Mouse (Mus musculus) adrenal gland, postnatal 0 days (tissue): ENCODE data around the gene Smpdl3a. TPM values are rescaled to one million over a fixed set of nuclear protein-coding genes. Genes with fewer than 3 reads are reported as not detected.

Experiments
- polyA plus RNA-seq: library from polyadenylated mRNA; unstranded; fragments of >200 nt; fragmentation: Nextera tagmentation; extraction: Ambion mirVana; gene quantifications from 2 replicates; pipeline ENCODE4 v1.2.1, GENCODE M21; 2015

The Smpdl3a gene
- 54.9 and 62.3 TPM in 2 replicates for polyA plus RNA-seq

GRCm38 (mm10) chr10:57794018-57794417, at the start of gene Smpdl3a:
Gene Smpdl3a, plus strand, starts transcription at chr10:57794335.

GRCm38 (mm10) chr10:57784876-57785150, 9.3 kb upstream of the Smpdl3a start, which contains the start of gene Fabp7:
Gene Fabp7, plus strand, starts transcription at chr10:57784881.

Other genes starting within 250 kb of the Smpdl3a start
- gene Pkib, start 162.4 kb upstream of the Smpdl3a start, polyA plus RNA-seq: 2.5 and 2.8 TPM in 2 replicates
- gene Fabp7, start 9.5 kb upstream of the Smpdl3a start, polyA plus RNA-seq: 71.6 and 189 TPM in 2 replicates